Mouse (Mus musculus) embryonic fibroblast, embryonic 13.5 days (primary cell): ENCODE data around the gene Uncx.

Source experiments
- CTCF ChIP-seq: IDR thresholded peaks from 2 replicates; pipeline ENCODE4 v1.5.1; 2011; ENCODE audit warnings: mild to moderate bottlenecking, control low read depth, low read length, moderate library complexity, borderline replicate concordance; ENCODE audit not compliant: insufficient read depth
- POLR2A ChIP-seq: IDR thresholded peaks from 2 replicates; pipeline ENCODE4 v1.6.1; 2011; ENCODE audit warnings: low read depth, mild to moderate bottlenecking, control low read depth, low read length, moderate library complexity

DNA sequence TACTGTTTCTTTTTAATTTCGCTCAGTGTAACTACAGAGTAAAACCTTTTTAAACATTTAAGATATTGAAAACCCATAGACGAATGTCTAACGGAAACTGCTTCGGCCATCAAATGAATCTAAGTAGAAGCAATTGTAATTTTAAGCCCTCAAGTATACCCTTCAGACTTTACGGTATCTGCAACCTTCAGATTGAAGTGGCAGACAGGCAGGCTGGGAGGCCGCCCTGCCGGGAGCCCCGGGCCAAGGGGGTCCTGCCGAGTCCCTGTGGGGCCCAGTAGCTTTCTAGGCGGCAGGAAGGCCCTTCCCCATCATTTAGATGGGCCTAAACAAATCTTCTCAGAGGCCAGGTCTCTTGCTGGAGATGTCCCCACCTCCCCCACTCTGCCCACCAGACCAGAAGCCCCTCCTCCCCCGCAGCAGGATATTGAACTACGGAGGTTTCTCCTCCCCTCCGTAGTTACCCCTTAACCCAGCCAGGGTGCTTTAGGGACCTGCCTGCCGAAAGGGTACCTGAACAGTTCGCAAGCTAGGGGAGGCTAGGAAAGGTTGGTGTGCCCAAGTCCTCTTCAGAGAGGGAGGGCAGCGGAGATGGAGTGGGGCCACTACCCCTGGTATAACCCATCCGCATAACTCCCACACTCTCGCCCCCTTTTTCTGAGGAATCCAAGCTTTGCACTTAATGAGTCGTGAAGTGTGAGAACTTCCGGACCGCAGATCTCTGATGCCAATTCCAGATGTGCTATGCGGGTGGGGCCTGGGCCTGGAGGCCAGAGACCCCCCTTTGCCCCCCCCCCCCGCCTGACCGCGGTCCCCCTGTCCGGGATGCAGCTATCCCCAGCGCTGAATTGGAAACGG, 11.4 kb downstream of the Uncx start:
- TF ChIP-seq CTCF: no peak
- no peak for TF ChIP-seq POLR2A
